Mouse (Mus musculus) heart, embryonic 10.5 days (tissue): ENCODE measurements around the gene Gm47791. TPM values are rescaled to one million over a fixed set of nuclear protein-coding genes. Genes with fewer than 3 reads are reported as not detected.

ENCODE experiments used
- DNase-seq: peaks from one replicate; pipeline ENCODE4 v3.0.0-alpha.2; 2017; ENCODE audit warnings: low spot score
- H3K27ac ChIP-seq: fragments of 300-500 bp; sonication (generic); 2 replicates; pipeline ENCODE4 v1.5.1; 2016; ENCODE audit warnings: mild to moderate bottlenecking
- H3K27me3 ChIP-seq: fragments of 300-500 bp; sonication (generic); 2 replicates; pipeline ENCODE4 v1.6.1; 2016; ENCODE audit warnings: mild to moderate bottlenecking; ENCODE audit not compliant: poor library complexity, insufficient read depth, severe bottlenecking
- H3K36me3 ChIP-seq: fragments of 300-500 bp; sonication (generic); 2 replicates; pipeline ENCODE4 v1.6.1; 2016; ENCODE audit warnings: mild to moderate bottlenecking, moderate library complexity
- H3K4me1 ChIP-seq: fragments of 300-500 bp; sonication (generic); 2 replicates; pipeline ENCODE4 v1.6.1; 2016; ENCODE audit warnings: mild to moderate bottlenecking
- H3K4me3 ChIP-seq: fragments of 300-500 bp; sonication (generic); 2 replicates; pipeline ENCODE4 v1.5.1; 2016; ENCODE audit warnings: mild to moderate bottlenecking, moderate library complexity
- H3K9me3 ChIP-seq: fragments of 300-500 bp; sonication (generic); 2 replicates; pipeline ENCODE4 v1.6.1; 2016; ENCODE audit warnings: mild to moderate bottlenecking, moderate library complexity
- WGBS: fragments of 180-500 bp; shearing (Covaris S2); methylation state at CpG from one replicate; pipeline ENCODE4 v1.1.7; 2016; 5-methylcytosine and 5-hydroxymethylcytosine counted together
- polyA plus RNA-seq: library from polyadenylated mRNA; unstranded; fragments of >200 nt; fragmentation: Nextera tagmentation; extraction: Ambion mirVana; gene quantifications from 2 replicates; pipeline ENCODE4 v1.2.1, GENCODE M21; 2016

Gene Gm47791
- not detected in 2 replicates for polyA plus RNA-seq

- Histone ChIP-seq H3K4me3 (no peak within 1 kb of the TSS), H3K9me3 (no peaks in the 10 kb centered on the region), H3K4me1 (peaks cover 12% of the 10 kb centered on the region), H3K27ac (no peak within 1 kb of the TSS), H3K27me3 (no peaks in the 10 kb centered on the region), H3K36me3 (no peaks in the 10 kb centered on the region)
- 83% methylated on average over 15 of the region's 15 CpGs for WGBS
- DNase-seq = no peak
These were observed at the start of gene Gm47791 for GRCm38 (mm10) chr1:82771022-82771586. Gene Gm47791 (minus strand): TSS chr1:82771243.

DNA sequence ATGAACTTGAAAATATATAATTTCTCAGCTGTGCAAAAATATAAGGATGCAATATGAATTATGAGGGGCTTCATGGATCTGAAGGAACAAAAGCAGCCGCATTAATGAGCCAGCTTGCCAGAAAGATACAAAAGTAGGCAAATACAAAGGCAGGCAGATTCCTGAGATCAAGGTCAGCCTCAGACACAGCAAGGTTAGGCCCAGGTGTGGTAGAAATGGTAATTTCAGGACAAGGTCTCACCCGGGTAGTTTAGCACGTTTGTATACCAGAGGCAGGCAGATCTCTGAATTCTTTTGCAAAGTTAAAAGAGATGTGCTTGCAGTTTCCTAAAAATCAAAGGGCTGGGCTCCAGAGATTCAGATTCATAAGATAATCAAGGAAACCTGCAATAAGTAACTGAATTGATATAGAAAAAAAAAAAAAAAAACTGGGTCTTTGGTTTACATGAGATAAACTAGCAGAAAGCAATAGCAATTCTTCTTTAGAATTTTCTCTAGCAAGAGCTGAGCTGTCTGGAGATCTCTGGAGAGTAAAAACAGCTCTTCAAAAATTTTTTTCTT is 49.7 kb upstream of the Gm47791 start:
- 86% methylated on average over 3 of the region's 3 CpGs for WGBS
- no peaks in the 10 kb centered on the region for H3K36me3 ChIP-seq
- peak overlapping the region; percentile 71 for H3K27ac ChIP-seq
- no peaks in the 10 kb centered on the region for H3K27me3 ChIP-seq
- 0 out of 2 replicates have a peak overlapping the region, but pooled peaks have one; percentile 24 for H3K4me3 ChIP-seq
- no peaks in the 10 kb centered on the region for H3K9me3 ChIP-seq
- DNase-seq = no peak
- H3K4me1 ChIP-seq = peaks cover 22% of the 10 kb centered on the region

- H3K36me3 ChIP-seq = no peaks in the 10 kb centered on the region
- peaks cover 27% of the 10 kb centered on the region for H3K4me1 ChIP-seq
- 0 out of 2 replicates have a peak overlapping the region, but pooled peaks have one; percentile 24 for H3K4me3 ChIP-seq
- peak overlapping the region; percentile 71 for H3K27ac ChIP-seq
- H3K27me3 ChIP-seq = no peaks in the 10 kb centered on the region
- peak; percentile 93 for DNase-seq
- H3K9me3 ChIP-seq = no peaks in the 10 kb centered on the region
- 30% methylated on average over 15 of the region's 15 CpGs for WGBS
These were observed 49.1 kb upstream of the Gm47791 start for GRCm38 (mm10) chr1:82820179-82820578.

- Histone ChIP-seq H3K27ac (peak overlapping the region; percentile 56), H3K9me3 (no peaks in the 10 kb centered on the region), H3K4me1 (peaks cover 30% of the 10 kb centered on the region), H3K4me3 (no peak overlapping the region), H3K36me3 (no peaks in the 10 kb centered on the region), H3K27me3 (no peaks in the 10 kb centered on the region)
- no peak for DNase-seq
- WGBS = 44% methylated on average over 10 of the region's 10 CpGs
These were observed 48.3 kb upstream of the Gm47791 start for GRCm38 (mm10) chr1:82819366-82819765.

DNA sequence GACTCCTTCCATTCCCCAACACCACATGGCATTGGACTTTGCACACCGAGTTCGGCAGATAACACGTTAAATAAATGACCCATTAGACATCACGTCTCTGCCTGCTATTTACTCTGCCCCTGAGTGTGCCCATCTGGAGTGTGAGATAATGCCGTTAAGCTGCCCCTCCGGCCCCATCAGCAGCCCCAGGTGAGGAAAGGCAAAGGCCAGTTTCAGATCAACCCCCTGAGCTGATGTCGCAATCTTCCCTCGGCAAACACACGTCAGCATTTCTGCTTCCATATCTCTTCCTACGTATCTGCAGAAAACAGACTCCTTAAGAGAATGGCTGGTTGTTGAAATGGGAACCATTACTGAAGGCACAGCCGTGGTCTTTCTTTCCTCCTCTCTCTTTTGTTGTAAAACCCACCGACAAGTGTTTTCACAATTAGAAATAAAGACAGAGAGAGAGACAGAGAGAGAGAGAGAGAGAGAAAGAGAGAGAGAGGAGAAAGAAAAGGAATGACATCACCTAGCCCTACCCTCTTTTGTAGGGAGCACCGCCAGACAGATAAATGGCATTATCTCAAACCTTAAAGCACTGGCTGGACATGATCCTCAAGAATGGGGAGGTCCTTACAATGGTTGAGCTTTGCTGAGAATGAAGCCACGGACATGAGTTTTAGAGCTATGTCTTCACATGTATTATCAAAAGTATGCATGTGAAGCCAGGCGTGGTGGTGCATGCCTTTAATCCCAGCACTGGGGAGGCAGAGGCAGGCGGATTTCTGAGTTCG is 45.1 kb upstream of the Gm47791 start:
- Histone ChIP-seq H3K27me3 (no peaks in the 10 kb centered on the region), H3K36me3 (no peaks in the 10 kb centered on the region), H3K4me1 (peaks cover 30% of the 10 kb centered on the region), H3K27ac (peak overlapping the region; percentile 67), H3K9me3 (no peaks in the 10 kb centered on the region), H3K4me3 (peak overlapping the region; percentile 41; the same call in 1 of the 2 replicates)
- peak; percentile 95 for DNase-seq
- 30% methylated on average over 17 of the region's 17 CpGs for WGBS

GRCm38 (mm10) chr1:82811766-82812165 is 40.7 kb upstream of the Gm47791 start:
- no peaks in the 10 kb centered on the region for H3K36me3 ChIP-seq
- no peak overlapping the region for H3K27ac ChIP-seq
- no peaks in the 10 kb centered on the region for H3K27me3 ChIP-seq
- peaks cover 13% of the 10 kb centered on the region for H3K4me1 ChIP-seq
- whole genome bisulfite sequencing = 65% methylated on average over 1 of the region's 1 CpGs
- DNase-seq = no peak
- no peak overlapping the region for H3K4me3 ChIP-seq
- H3K9me3 ChIP-seq = no peaks in the 10 kb centered on the region

DNA sequence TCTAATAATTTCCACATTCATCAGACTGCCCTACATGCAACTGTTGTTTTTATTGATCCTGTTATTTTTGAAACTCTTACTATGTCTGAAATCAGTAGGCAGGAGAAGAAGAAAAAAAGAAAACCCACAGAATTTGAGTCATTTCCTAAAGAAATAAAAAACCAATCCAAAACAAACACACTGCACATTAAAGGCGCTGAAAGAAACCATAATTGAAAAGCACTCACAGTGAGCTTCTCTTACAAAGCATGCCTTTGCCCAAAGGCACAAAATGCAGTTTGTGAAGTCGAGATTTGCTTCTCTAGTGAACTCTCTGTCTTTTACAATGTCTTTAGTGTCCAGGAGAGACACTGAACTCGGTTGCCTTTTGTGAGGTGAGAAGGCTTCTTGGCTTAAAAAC is 37.5 kb upstream of the Gm47791 start:
- no peaks in the 10 kb centered on the region for H3K4me1 ChIP-seq
- no peak overlapping the region for H3K27ac ChIP-seq
- H3K27me3 ChIP-seq = no peaks in the 10 kb centered on the region
- DNase-seq = no peak
- 65% methylated on average over 3 of the region's 3 CpGs for WGBS
- H3K36me3 ChIP-seq = no peaks in the 10 kb centered on the region
- H3K4me3 ChIP-seq = no peak overlapping the region
- H3K9me3 ChIP-seq = no peaks in the 10 kb centered on the region

DNA sequence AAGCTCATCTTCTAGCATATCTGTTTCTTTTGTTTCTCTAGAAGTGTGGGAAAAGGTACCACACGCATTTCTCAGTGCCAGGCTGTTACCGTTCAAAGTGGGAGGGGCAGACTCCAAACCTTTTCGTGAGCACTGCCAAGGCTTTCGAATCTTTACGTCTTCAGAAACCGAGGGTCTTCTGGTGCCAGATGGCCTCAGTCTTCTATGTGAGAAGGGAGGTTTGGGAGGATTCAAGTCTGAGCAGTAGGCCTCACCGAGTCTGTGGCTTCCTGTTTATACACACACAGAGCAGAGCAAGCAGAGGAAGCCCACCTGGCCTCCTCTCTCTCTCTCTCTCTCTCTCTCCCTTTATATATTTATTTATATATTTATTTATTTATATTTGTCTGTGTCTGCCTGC is 36.2 kb upstream of the Gm47791 start:
- H3K27me3 ChIP-seq = no peaks in the 10 kb centered on the region
- no peak for DNase-seq
- 85% methylated on average over 7 of the region's 7 CpGs for WGBS
- no peaks in the 10 kb centered on the region for H3K4me1 ChIP-seq
- H3K27ac ChIP-seq = no peak overlapping the region
- H3K4me3 ChIP-seq = no peak overlapping the region
- no peaks in the 10 kb centered on the region for H3K36me3 ChIP-seq
- H3K9me3 ChIP-seq = no peaks in the 10 kb centered on the region

GRCm38 (mm10) chr1:82806391-82806790 is 35.3 kb upstream of the Gm47791 start:
- H3K27me3 ChIP-seq = no peaks in the 10 kb centered on the region
- H3K9me3 ChIP-seq = no peaks in the 10 kb centered on the region
- no peak overlapping the region for H3K27ac ChIP-seq
- 69% methylated on average over 8 of the region's 8 CpGs for WGBS
- no peaks in the 10 kb centered on the region for H3K36me3 ChIP-seq
- no peaks in the 10 kb centered on the region for H3K4me1 ChIP-seq
- H3K4me3 ChIP-seq = no peak overlapping the region
- no peak for DNase-seq

DNA sequence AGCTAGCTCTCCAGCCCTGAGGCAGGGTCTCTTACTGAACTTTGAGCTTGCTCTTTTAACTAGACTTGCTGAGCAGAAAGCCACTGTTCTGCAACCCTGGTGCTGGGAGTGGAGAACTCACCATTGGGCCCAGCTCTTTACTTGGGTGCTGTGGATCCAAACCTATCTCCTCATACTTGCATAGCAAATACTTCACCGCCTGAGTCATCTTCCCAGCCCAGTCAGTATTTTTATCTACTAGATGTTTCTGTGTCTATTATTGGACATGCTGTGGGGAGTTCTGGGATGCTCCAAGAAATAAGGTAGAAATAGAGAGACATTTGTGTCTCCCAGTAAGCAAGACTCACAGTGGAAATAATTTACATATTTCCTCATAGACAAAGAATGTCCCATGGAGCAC is 33.0 kb upstream of the Gm47791 start:
- 88% methylated on average over 1 of the region's 1 CpGs for WGBS

DNA sequence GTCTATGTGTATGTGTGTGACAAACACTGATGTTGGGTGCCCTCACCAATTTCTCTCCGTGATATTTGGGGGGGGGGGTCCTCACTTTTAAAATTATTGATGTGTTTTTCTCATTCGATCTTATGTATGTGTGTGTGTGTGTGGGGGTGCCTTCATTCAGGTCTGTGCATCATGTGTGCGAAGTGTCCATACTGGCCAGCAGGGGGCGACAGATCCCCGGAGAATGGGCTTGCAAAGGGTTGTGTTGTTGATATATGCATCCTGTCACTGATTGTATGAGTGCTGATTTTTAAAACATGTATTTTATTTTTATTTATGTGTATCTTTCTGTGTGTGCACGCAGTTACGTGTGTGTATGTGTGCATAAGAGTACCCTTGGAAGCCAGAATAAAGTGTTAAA is 32.6 kb upstream of the Gm47791 start:
- 70% methylated on average over 7 of the region's 7 CpGs for WGBS
- Histone ChIP-seq H3K36me3 (no peaks in the 10 kb centered on the region), H3K9me3 (no peaks in the 10 kb centered on the region), H3K4me1 (no peaks in the 10 kb centered on the region), H3K4me3 (no peak overlapping the region), H3K27me3 (no peaks in the 10 kb centered on the region), H3K27ac (no peak overlapping the region)
- DNase-seq = no peak

More for the DNA sequence above, 33.0 kb upstream of the Gm47791 start:
- no peak for DNase-seq
- no peak overlapping the region for H3K27ac ChIP-seq
- H3K9me3 ChIP-seq = no peaks in the 10 kb centered on the region
- H3K36me3 ChIP-seq = no peaks in the 10 kb centered on the region
- H3K27me3 ChIP-seq = no peaks in the 10 kb centered on the region
- H3K4me1 ChIP-seq = no peaks in the 10 kb centered on the region
- no peak overlapping the region for H3K4me3 ChIP-seq

DNA sequence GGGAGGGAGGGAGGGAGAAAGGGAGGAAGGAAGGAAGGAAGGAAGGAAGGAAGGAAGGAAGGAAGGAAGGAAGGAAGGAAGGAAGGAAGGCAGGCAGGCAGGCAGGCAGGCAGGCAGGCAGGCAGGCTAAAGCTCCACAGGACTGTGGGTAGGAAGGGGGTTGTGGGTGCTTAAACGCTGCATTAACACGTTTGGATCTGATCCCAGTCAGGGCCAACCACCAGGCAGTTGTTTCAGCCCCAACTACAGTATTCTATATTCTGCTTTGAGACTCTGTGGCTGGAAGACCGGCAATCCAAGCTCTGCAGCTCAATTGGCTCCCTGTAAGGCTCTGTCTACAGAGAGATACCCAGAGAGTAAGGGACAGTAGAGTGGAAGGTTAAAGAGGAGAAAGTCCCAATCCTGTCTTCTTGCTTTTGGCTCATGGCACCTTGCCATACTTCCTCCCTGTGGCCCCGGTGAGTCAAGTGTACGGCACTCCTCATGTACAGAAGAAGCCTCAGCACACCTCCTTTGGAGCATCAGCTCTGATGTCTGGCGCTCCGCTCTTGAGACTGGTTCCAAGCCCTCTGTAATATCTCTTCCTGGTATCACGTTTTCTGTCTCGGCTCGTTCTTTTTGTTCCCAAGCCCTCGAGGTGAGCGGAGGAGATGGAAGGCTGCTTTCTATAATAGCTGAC is 30.2 kb upstream of the Gm47791 start:
- Histone ChIP-seq H3K27ac (no peak overlapping the region), H3K9me3 (no peaks in the 10 kb centered on the region), H3K4me1 (0 out of 2 replicates have a peak, but pooled peaks cover under 1% of the 10 kb centered on the region), H3K4me3 (no peak overlapping the region), H3K27me3 (no peaks in the 10 kb centered on the region), H3K36me3 (no peaks in the 10 kb centered on the region)
- DNase-seq = no peak
- WGBS = 80% methylated on average over 12 of the region's 12 CpGs

DNA sequence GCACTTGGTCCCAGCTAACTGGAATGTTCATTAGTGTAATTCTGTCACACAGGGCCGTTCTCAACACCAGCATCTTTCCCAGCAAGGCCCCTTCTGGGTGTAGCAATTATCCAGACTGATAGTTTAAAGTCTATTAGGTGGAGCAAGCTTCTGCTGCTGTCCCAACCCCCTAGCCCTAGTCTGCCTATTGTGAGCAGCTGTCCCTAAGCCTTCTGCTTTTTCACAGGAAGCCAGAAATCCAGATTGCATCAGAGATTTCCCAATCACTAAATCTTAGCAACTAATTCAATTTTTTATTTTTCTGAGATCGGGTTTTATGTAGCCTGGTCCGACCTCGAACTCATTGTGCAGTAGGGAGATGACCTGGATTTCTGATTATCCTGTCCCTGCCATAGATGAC is 27.9 kb upstream of the Gm47791 start:
- no peak for DNase-seq
- H3K27ac ChIP-seq = no peak overlapping the region
- no peaks in the 10 kb centered on the region for H3K9me3 ChIP-seq
- 80% methylated on average over 4 of the region's 4 CpGs for WGBS
- peaks cover 4% of the 10 kb centered on the region; the same call in 1 of the 2 replicates for H3K4me1 ChIP-seq
- no peaks in the 10 kb centered on the region for H3K27me3 ChIP-seq
- H3K36me3 ChIP-seq = no peaks in the 10 kb centered on the region
- H3K4me3 ChIP-seq = no peak overlapping the region
